13 mouse cellular contexts compared by ENCODE assay signal in the genomic region with DNA sequence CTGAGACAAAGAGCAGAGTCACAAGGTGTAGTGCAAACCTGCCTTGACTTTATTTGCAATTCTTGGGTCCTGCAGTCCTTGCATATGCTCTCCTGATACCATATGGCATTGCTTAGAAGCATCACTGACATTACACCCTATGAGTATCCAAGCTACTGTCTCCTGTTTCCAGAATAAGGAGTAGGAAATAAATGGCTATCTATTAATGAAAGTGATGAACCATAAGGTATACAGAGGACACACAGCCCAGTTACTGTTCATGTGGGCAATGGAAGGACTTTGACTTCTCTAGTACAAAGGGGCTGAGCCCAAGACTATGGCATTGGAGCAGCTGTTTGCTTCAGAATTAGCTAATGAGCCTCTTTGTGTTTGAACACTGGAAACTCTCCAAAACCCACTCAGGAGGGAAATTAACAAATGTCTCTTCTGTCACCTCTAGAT.
DNase-seq lines count a peak whose midpoint lies in the region; ATAC-seq lines count a peak whose summit lies in the region.
"Had no signal": no experiment of that assay in that cellular context is flagged by ENCODE, and none has a peak within 500 bp of the region (broad histone marks: within the 10 kb centered on the region; RNA-seq: fewer than 3 reads in every experiment).

No protein-coding gene starts in this region.

- peak; percentile 74 for ATAC-seq in midbrain, embryonic 15.5 days (replicated peaks)
- ATAC-seq: intestine, embryonic 16.5 days had no signal

- no peaks in the 10 kb centered on the region for H3K9me3 ChIP-seq in midbrain, embryonic 15.5 days
- H3K9me3 ChIP-seq: heart, embryonic 15.5 days; lung, embryonic 15.5 days had no signal

- H3K4me2 ChIP-seq in midbrain, embryonic 15.5 days, result no peak overlapping the region
- H3K4me2 ChIP-seq: heart, embryonic 15.5 days; lung, embryonic 15.5 days had no signal

- DNase-seq in layer of hippocampus, adult 11-12 months (ENCODE audit: low spot score), result peak; percentile 10
- DNase-seq in layer of hippocampus, postnatal 25 days (ENCODE audit: extremely low spot score in 1 of 2, low spot score in 1 of 2), result no peak
- peak; percentile 12 for DNase-seq in brain, embryonic 18.5 days (ENCODE audit: low read depth, low spot score)
- DNase-seq in cerebellum, postnatal 25 days, result peak; percentile 55 to 63
- DNase-seq in lung, postnatal 36 days, result no peak
- no peak for DNase-seq in thymus, postnatal 14 days
- DNase-seq in ovary, postnatal 14 days (ENCODE audit: low spot score), result no peak
- DNase-seq: gastrocnemius, postnatal 25 days; kidney, postnatal 4 days had no signal

- H3K9ac ChIP-seq in midbrain, embryonic 15.5 days, result no peak overlapping the region
- H3K9ac ChIP-seq: heart, embryonic 15.5 days; lung, embryonic 15.5 days had no signal

- no peaks in the 10 kb centered on the region for H3K36me3 ChIP-seq in midbrain, embryonic 15.5 days (replicated peaks)
- H3K36me3 ChIP-seq: heart, embryonic 15.5 days; lung, embryonic 15.5 days had no signal

- H3K4me3 ChIP-seq in midbrain, embryonic 15.5 days, result no peak overlapping the region
- H3K4me3 ChIP-seq: heart, embryonic 15.5 days; lung, embryonic 15.5 days had no signal

- H3K4me1 ChIP-seq in midbrain, embryonic 15.5 days, result no peaks in the 10 kb centered on the region
- H3K4me1 ChIP-seq: heart, embryonic 15.5 days; lung, embryonic 15.5 days had no signal

- no peak overlapping the region for H3K27ac ChIP-seq in midbrain, embryonic 15.5 days
- H3K27ac ChIP-seq: heart, embryonic 15.5 days; lung, embryonic 15.5 days had no signal

- H3K27me3 ChIP-seq in midbrain, embryonic 15.5 days (replicated peaks), result no peaks in the 10 kb centered on the region
- H3K27me3 ChIP-seq: heart, embryonic 15.5 days; lung, embryonic 15.5 days had no signal

Comparison
In these comparisons a context has a peak if more than half of its experiments do, and no peak if none do; other contexts are left out.
1. DNase-seq: peak in layer of hippocampus, adult 11-12 months (single experiment), brain, embryonic 18.5 days (single experiment) and cerebellum, postnatal 25 days (2 of 2); none in layer of hippocampus, postnatal 25 days (0 of 2), lung, postnatal 36 days (single experiment), thymus, postnatal 14 days (single experiment) and ovary, postnatal 14 days (single experiment).